Mouse (Mus musculus) testis, adult 2 months (tissue): ENCODE data around the gene Ppp1ca. TPM values are rescaled to one million over a fixed set of nuclear protein-coding genes. Genes with fewer than 3 reads are reported as not detected.

Experiments used
- H3K27ac ChIP-seq: fragments of 200-500 bp; 2 replicates; pipeline ENCODE4 v1.5.1; 2012; ENCODE audit warnings: low read depth, low read length; ENCODE audit not compliant: control insufficient read depth, insufficient read depth
- H3K27me3 ChIP-seq: fragments of 200-500 bp; 2 replicates; pipeline ENCODE4 v1.6.1; 2012; ENCODE audit warnings: mild to moderate bottlenecking, low read length, moderate library complexity; ENCODE audit not compliant: control insufficient read depth, insufficient read depth
- H3K36me3 ChIP-seq: fragments of 200-500 bp; 2 replicates; pipeline ENCODE4 v1.6.1; 2012; ENCODE audit warnings: mild to moderate bottlenecking, low read length; ENCODE audit not compliant: control insufficient read depth, insufficient read depth
- H3K4me1 ChIP-seq: fragments of 200-500 bp; 2 replicates; pipeline ENCODE4 v1.6.1; 2012; ENCODE audit warnings: low read length; ENCODE audit not compliant: control insufficient read depth, insufficient read depth
- H3K4me3 ChIP-seq: fragments of 200-500 bp; 2 replicates; pipeline ENCODE4 v1.5.1; 2012; ENCODE audit warnings: low read depth, mild to moderate bottlenecking, low read length, moderate library complexity, mixed read lengths; ENCODE audit not compliant: control insufficient read depth
- CTCF ChIP-seq: fragments of 200-500 bp; IDR thresholded peaks from 2 replicates; pipeline ENCODE4 v1.5.1; 2012; ENCODE audit warnings: low read depth, mild to moderate bottlenecking, inconsistent platforms, low read length, moderate library complexity; ENCODE audit not compliant: control insufficient read depth, insufficient read depth, insufficient replicate concordance
- POLR2A ChIP-seq: fragments of 200-500 bp; IDR thresholded peaks from 2 replicates; pipeline ENCODE4 v1.6.1; 2012; ENCODE audit warnings: low read depth, mild to moderate bottlenecking, inconsistent platforms, low read length, moderate library complexity; ENCODE audit not compliant: control insufficient read depth
- polyA plus RNA-seq: library from polyadenylated mRNA; depleted of rRNA; stranded (reverse); fragments of >200 nt; gene quantifications from 2 replicates; pipeline ENCODE4 v1.2.3, GENCODE M21; 2012; rRNA removed

The Ppp1ca gene
- polyA plus RNA-seq, 1 experiment: 48.8 TPM

- H3K36me3 ChIP-seq: no peaks in the 10 kb centered on the region
- peaks cover 12% of the 10 kb centered on the region for H3K4me1 ChIP-seq
- TF ChIP-seq POLR2A (no peak), CTCF (no peak)
- H3K4me3 ChIP-seq: no peak overlapping the region
- H3K27ac ChIP-seq: no peak overlapping the region
- no peaks in the 10 kb centered on the region for H3K27me3 ChIP-seq
Observed at GRCm38 (mm10) chr19:4234548-4234947, 42.7 kb downstream of the Ppp1ca start.

- no peaks in the 10 kb centered on the region; the same call in 1 of the 2 replicates for H3K36me3 ChIP-seq
- no peak overlapping the region for H3K4me3 ChIP-seq
- no peaks in the 10 kb centered on the region for H3K27me3 ChIP-seq
- TF ChIP-seq POLR2A (no peak), CTCF (no peak)
- H3K27ac ChIP-seq: no peak overlapping the region
- H3K4me1 ChIP-seq: no peaks in the 10 kb centered on the region
Observed at GRCm38 (mm10) chr19:4240247-4240668, 48.4 kb downstream of the Ppp1ca start.

GRCm38 (mm10) chr19:4242416-4242815 lies 50.6 kb downstream of the Ppp1ca start:
- no peak for TF ChIP-seq POLR2A
- TF ChIP-seq CTCF: no peak
- no peak overlapping the region for H3K27ac ChIP-seq
- H3K4me3 ChIP-seq: no peak overlapping the region

GRCm38 (mm10) chr19:4244775-4245174 lies 52.9 kb downstream of the Ppp1ca start:
- TF ChIP-seq POLR2A: no peak
- TF ChIP-seq CTCF: no peak
- Histone ChIP-seq H3K4me1 (no peaks in the 10 kb centered on the region), H3K4me3 (no peak overlapping the region), H3K27ac (no peak overlapping the region), H3K36me3 (no peaks in the 10 kb centered on the region; the same call in 1 of the 2 replicates), H3K27me3 (no peaks in the 10 kb centered on the region)

More at GRCm38 (mm10) chr19:4242416-4242815, 50.6 kb downstream of the Ppp1ca start:
- H3K27me3 ChIP-seq: no peaks in the 10 kb centered on the region
- no peaks in the 10 kb centered on the region for H3K4me1 ChIP-seq
- H3K36me3 ChIP-seq: no peaks in the 10 kb centered on the region; the same call in 1 of the 2 replicates

Other genes starting within 250 kb of the Ppp1ca start
- gene Aldh3b3, start 233.4 kb upstream of the Ppp1ca start, polyA plus RNA-seq: 2.9 and 3.2 TPM in 2 replicates
- gene Aldh3b2, start 219.7 kb upstream of the Ppp1ca start, polyA plus RNA-seq: 48.5 and 48.6 TPM in 2 replicates
- gene Acy3, start 205.5 kb upstream of the Ppp1ca start, polyA plus RNA-seq: 14.7 and 14.9 TPM in 2 replicates
- gene Tbx10, start 199.3 kb upstream of the Ppp1ca start, polyA plus RNA-seq: 0.41 and 0.56 TPM in 2 replicates
- gene Nudt8, start 191.5 kb upstream of the Ppp1ca start, polyA plus RNA-seq: 0.99 and 2.4 TPM in 2 replicates
- 0.48 TPM in 2 replicates for gene Gm49405, start 191.4 kb upstream of the Ppp1ca start, polyA plus RNA-seq
- gene Doc2g, start 188.8 kb upstream of the Ppp1ca start, polyA plus RNA-seq: 1.3 and 2.0 TPM in 2 replicates
- 145 and 173 TPM in 2 replicates for gene Ndufv1, start 179.3 kb upstream of the Ppp1ca start, polyA plus RNA-seq
- 88.6 and 94.9 TPM in 2 replicates for gene Gstp1, start 154.1 kb upstream of the Ppp1ca start, polyA plus RNA-seq
- 1.5 TPM in 2 replicates for gene Gstp2, start 146.0 kb upstream of the Ppp1ca start, polyA plus RNA-seq
- gene Gstp3, start 132.5 kb upstream of the Ppp1ca start, polyA plus RNA-seq: not detected in 2 replicates
- gene Cabp2, start 110.5 kb upstream of the Ppp1ca start, polyA plus RNA-seq: not detected in 2 replicates
- 31.5 and 31.7 TPM in 2 replicates for gene Cdk2ap2, start 94.9 kb upstream of the Ppp1ca start, polyA plus RNA-seq
- 31.9 and 42.8 TPM in 2 replicates for gene Pitpnm1, start 92.1 kb upstream of the Ppp1ca start, polyA plus RNA-seq
- gene Aip, start 66.2 kb upstream of the Ppp1ca start, polyA plus RNA-seq: 21.0 and 23.5 TPM in 2 replicates
- 0.02 TPM in 1 of 2 replicates, not detected in the other for gene Gpr152, start 52.3 kb upstream of the Ppp1ca start, polyA plus RNA-seq
- gene Cabp4, start 48.0 kb upstream of the Ppp1ca start, polyA plus RNA-seq: 0.16 and 0.29 TPM in 2 replicates
- gene Coro1b, start 43.4 kb upstream of the Ppp1ca start, polyA plus RNA-seq: 87.3 and 97.2 TPM in 2 replicates
- gene Ptprcap, start 38.5 kb upstream of the Ppp1ca start, polyA plus RNA-seq: 0.65 and 1.0 TPM in 2 replicates
- 10.9 and 11.1 TPM in 2 replicates for gene Rps6kb2, start 28.7 kb upstream of the Ppp1ca start, polyA plus RNA-seq
- gene Carns1, start 16.6 kb upstream of the Ppp1ca start, polyA plus RNA-seq: 2.5 and 2.7 TPM in 2 replicates
- gene Tbc1d10c, start 781 bp upstream of the Ppp1ca start, polyA plus RNA-seq: 0.98 and 1.3 TPM in 2 replicates
- gene Rad9a, start 9.6 kb downstream of the Ppp1ca start, polyA plus RNA-seq: 9.0 and 9.2 TPM in 2 replicates
- 2.0 and 3.1 TPM in 2 replicates for gene Clcf1, start 22.2 kb downstream of the Ppp1ca start, polyA plus RNA-seq
- 1.2 and 3.0 TPM in 2 replicates for gene AC109138.7, start 22.3 kb downstream of the Ppp1ca start, polyA plus RNA-seq
- gene Pold4, start 39.8 kb downstream of the Ppp1ca start, polyA plus RNA-seq: 16.3 and 19.4 TPM in 2 replicates
- gene Ssh3, start 77.1 kb downstream of the Ppp1ca start, polyA plus RNA-seq: 6.3 and 7.1 TPM in 2 replicates
- gene Ankrd13d, start 91.1 kb downstream of the Ppp1ca start, polyA plus RNA-seq: 4.3 and 6.1 TPM in 2 replicates
- 10.7 and 12.0 TPM in 2 replicates for gene Grk2, start 114.2 kb downstream of the Ppp1ca start, polyA plus RNA-seq
- gene Kdm2a, start 206.2 kb downstream of the Ppp1ca start, polyA plus RNA-seq: 46.0 and 48.5 TPM in 2 replicates
- gene Rhod, start 247.4 kb downstream of the Ppp1ca start, polyA plus RNA-seq: 8.9 and 9.3 TPM in 2 replicates